In the genomic region with DNA sequence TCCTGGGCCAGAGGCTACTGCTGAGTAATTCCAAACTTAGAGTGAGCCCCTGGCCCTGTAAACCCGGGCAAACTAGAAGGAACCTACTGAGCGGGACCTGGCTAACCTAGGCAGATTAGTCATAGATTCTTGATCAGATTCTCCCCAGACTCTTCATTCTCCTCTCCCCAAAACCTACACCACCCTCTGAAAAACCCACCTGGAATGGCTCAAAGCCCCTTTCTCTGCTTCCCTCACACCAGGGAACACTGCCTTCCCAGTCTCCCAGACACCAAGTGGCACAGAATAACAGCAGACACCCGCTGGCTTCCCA, we compare ENCODE assay signal across 9 mouse cellular contexts. TPM values are rescaled to one million over a fixed set of nuclear protein-coding genes. Genes with fewer than 3 reads are reported as not detected.
DNase-seq lines count a peak whose midpoint lies in the region; ATAC-seq and TF ChIP-seq lines count a peak whose summit lies in the region.
"Had no signal": no experiment of that assay in that cellular context is flagged by ENCODE, and none has a peak within 500 bp of the region (broad histone marks: within the 10 kb centered on the region; RNA-seq: fewer than 3 reads in every experiment).

No protein-coding gene starts in this region.

- peak overlapping the region; percentile 78 for H3ac ChIP-seq in myocyte (ENCODE audit: control insufficient read depth, insufficient read length)

- peak overlapping the region; percentile 13; the same call in 1 of the 2 replicates for H3K9ac ChIP-seq in embryonic facial prominence, embryonic 15.5 days
- H3K9ac ChIP-seq in intestine, embryonic 15.5 days = peak overlapping the region; percentile 5; the same call in 1 of the 2 replicates

- 0 out of 2 replicates have a peak, but pooled peaks cover 8% of the 10 kb centered on the region for H3K36me3 ChIP-seq in embryonic facial prominence, embryonic 15.5 days
- H3K36me3 ChIP-seq in intestine, embryonic 15.5 days = peaks cover 8% of the 10 kb centered on the region; the same call in 1 of the 2 replicates
- H3K36me3 ChIP-seq in myocyte (ENCODE audit: control insufficient read depth, insufficient read depth) = no peaks in the 10 kb centered on the region

- H3K27ac ChIP-seq in layer of hippocampus, adult 2 months = peak overlapping the region; percentile 93
- peak overlapping the region; percentile 95 for H3K27ac ChIP-seq in embryonic facial prominence, embryonic 15.5 days (replicated peaks)
- 0 out of 2 replicates have a peak overlapping the region, but pooled peaks have one; percentile 95 for H3K27ac ChIP-seq in intestine, embryonic 15.5 days

- 21% methylated on average over 3 of the region's 3 CpGs for WGBS in embryonic facial prominence, embryonic 15.5 days
- WGBS in intestine, embryonic 15.5 days = 36% methylated on average over 3 of the region's 3 CpGs

- TF ChIP-seq POLR2A in myocyte (IDR thresholded peaks at IDR 0.05; ENCODE audit: insufficient read length, low read depth) = peak; percentile 63

- no peak for TF ChIP-seq CTCF in layer of hippocampus, adult 2 months (conservative IDR thresholded peaks at IDR 0.05)

- H3K4me3 ChIP-seq in layer of hippocampus, adult 2 months = peak overlapping the region; percentile 97
- peak overlapping the region; percentile 79 for H3K4me3 ChIP-seq in embryonic facial prominence, embryonic 15.5 days (replicated peaks)
- H3K4me3 ChIP-seq in intestine, embryonic 15.5 days (replicated peaks) = peak overlapping the region; percentile 79
- H3K4me3 ChIP-seq in myocyte = peak overlapping the region; percentile 85

- H3K79me2 ChIP-seq in myocyte (ENCODE audit: control insufficient read depth, insufficient read depth) = peaks cover 56% of the 10 kb centered on the region

- H3K4me1 ChIP-seq in embryonic facial prominence, embryonic 15.5 days = peaks cover 80% of the 10 kb centered on the region
- H3K4me1 ChIP-seq in intestine, embryonic 15.5 days (replicated peaks) = peaks cover 68% of the 10 kb centered on the region

- no peaks in the 10 kb centered on the region for H3K27me3 ChIP-seq in embryonic facial prominence, embryonic 15.5 days
- no peaks in the 10 kb centered on the region for H3K27me3 ChIP-seq in intestine, embryonic 15.5 days (replicated peaks)
- no peaks in the 10 kb centered on the region for H3K27me3 ChIP-seq in myocyte (ENCODE audit: control insufficient read depth, insufficient read depth, insufficient read length)
- H3K27me3 ChIP-seq: Patski had no signal

- no peaks in the 10 kb centered on the region for H3K9me3 ChIP-seq in embryonic facial prominence, embryonic 15.5 days (replicated peaks)
- H3K9me3 ChIP-seq in intestine, embryonic 15.5 days = no peaks in the 10 kb centered on the region

- no peak for DNase-seq in layer of hippocampus, adult 2 months (ENCODE audit: low spot score in 2 of 2)
- no peak for DNase-seq in layer of hippocampus, adult 11-12 months (ENCODE audit: low spot score)
- no peak for DNase-seq in layer of hippocampus, adult 9-10 months (ENCODE audit: low spot score)
- DNase-seq in retina, postnatal 1 day = no peak
- DNase-seq in testis, postnatal 14 days (ENCODE audit: low spot score) = no peak

- ATAC-seq in embryonic facial prominence, embryonic 15.5 days (ENCODE audit: insufficient number of reproducible peaks, low FRiP score, low TSS enrichment, low read depth) = no peak
- ATAC-seq in intestine, embryonic 15.5 days = no peak
- ATAC-seq: Patski had no signal

- H3K4me2 ChIP-seq in embryonic facial prominence, embryonic 15.5 days (replicated peaks) = peak overlapping the region; percentile 77
- H3K4me2 ChIP-seq in intestine, embryonic 15.5 days (replicated peaks) = peak overlapping the region; percentile 88
- peak overlapping the region; percentile 86 for H3K4me2 ChIP-seq in myocyte (ENCODE audit: low read depth)

TF ChIP-seq in myocyte, 11 proteins besides CTCF, POLR2A, EP300 and RAD21:
- TF ChIP-seq CEBPB (IDR thresholded peaks at IDR 0.05; ENCODE audit: insufficient read depth, poor library complexity, severe bottlenecking) = no peak; the same call in 1 of the 2 replicates
- TF ChIP-seq POLR2AphosphoS2 (IDR thresholded peaks at IDR 0.05; ENCODE audit: insufficient read length, low read depth) = peak; percentile 73

RNA-seq across cellular contexts. Expression of a gene that starts 18.7 kb away (rescaled TPM):
- 10 to 100 TPM; 61.0 to 65.9 TPM for total RNA-seq in layer of hippocampus, adult 2 months (2021)
- 63.1 and 66.1 TPM in 2 replicates for polyA plus RNA-seq in embryonic facial prominence, embryonic 15.5 days (2015; fragmentation: Nextera tagmentation; extraction: Ambion mirVana)
- polyA plus RNA-seq in intestine, embryonic 15.5 days (2015; fragmentation: Nextera tagmentation; extraction: Ambion mirVana) = 41.8 and 42.8 TPM in 2 replicates
- 11.4 TPM for polyA plus RNA-seq in myocyte (2012; fragmentation: generic; extraction: Trizol)
